Mouse (Mus musculus): ENCODE data around the gene Sart1.

- TF ChIP-seq CTCF (IDR thresholded peaks at IDR 0.05; ENCODE audit: low read depth) (no peak), EP300 (IDR thresholded peaks at IDR 0.05; ENCODE audit: low read depth) (no peak)
Measured at GRCm38 (mm10) chr19:5364124-5364523, 24.4 kb downstream of the Sart1 start.
